Mouse (Mus musculus) right cerebral cortex, postnatal 25 days (tissue): ENCODE results near the gene Apoa1.

Source experiments
- DNase-seq: peaks from one replicate; pipeline ENCODE4 v3.0.0; 2022

The Apoa1 gene

GRCm38 (mm10) chr9:46216744-46217470 is 11.5 kb upstream of the Apoa1 start:
- no peak for DNase-seq

GRCm38 (mm10) chr9:46218176-46218575 is 10.2 kb upstream of the Apoa1 start:
- no peak for DNase-seq

GRCm38 (mm10) chr9:46223090-46223489 is 5.3 kb upstream of the Apoa1 start:
- no peak for DNase-seq

- DNase-seq: no peak
Measured at GRCm38 (mm10) chr9:46224101-46224500, 4.3 kb upstream of the Apoa1 start.

- no peak for DNase-seq
Measured at GRCm38 (mm10) chr9:46224945-46225660, 3.3 kb upstream of the Apoa1 start.

GRCm38 (mm10) chr9:46227064-46227614 is 1.2 kb upstream of the Apoa1 start:
- DNase-seq: no peak

- DNase-seq: peak; percentile 88
Measured at GRCm38 (mm10) chr9:46229573-46230449, 1.4 kb downstream of the Apoa1 start.

- DNase-seq: no peak
Measured at GRCm38 (mm10) chr9:46230450-46230975, 2.1 kb downstream of the Apoa1 start.

GRCm38 (mm10) chr9:46235196-46235595 is 6.8 kb downstream of the Apoa1 start:
- DNase-seq: no peak

- DNase-seq: no peak
Measured at GRCm38 (mm10) chr9:46235596-46235648, 7.0 kb downstream of the Apoa1 start, which contains the start of gene Apoc3. Gene Apoc3, minus strand, starts transcription at chr9:46235636.

GRCm38 (mm10) chr9:46235649-46236048 is 7.3 kb downstream of the Apoa1 start:
- no peak for DNase-seq

GRCm38 (mm10) chr9:46238850-46239249 is 10.5 kb downstream of the Apoa1 start:
- no peak for DNase-seq

GRCm38 (mm10) chr9:46240526-46241153 is 12.3 kb downstream of the Apoa1 start, which contains the start of gene Apoa4:
Gene Apoa4, plus strand, starts transcription at chr9:46240696.
- no peak for DNase-seq

GRCm38 (mm10) chr9:46241818-46242217 is 13.4 kb downstream of the Apoa1 start:
- DNase-seq: no peak

- DNase-seq: no peak
Measured at GRCm38 (mm10) chr9:46243122-46243521, 14.7 kb downstream of the Apoa1 start.

GRCm38 (mm10) chr9:46243584-46243983 is 15.2 kb downstream of the Apoa1 start:
- no peak for DNase-seq

- peak; percentile 33 for DNase-seq
Measured at GRCm38 (mm10) chr9:46246752-46247324, 18.5 kb downstream of the Apoa1 start.

- DNase-seq: no peak
Measured at GRCm38 (mm10) chr9:46256177-46256576, 27.8 kb downstream of the Apoa1 start.

GRCm38 (mm10) chr9:46256658-46257385 is 28.4 kb downstream of the Apoa1 start:
- no peak for DNase-seq

- DNase-seq: no peak
Measured at GRCm38 (mm10) chr9:46257546-46257945, 29.2 kb downstream of the Apoa1 start.

- no peak for DNase-seq
Measured at GRCm38 (mm10) chr9:46259111-46259510, 30.7 kb downstream of the Apoa1 start.

- no peak for DNase-seq
Measured at GRCm38 (mm10) chr9:46261131-46261530, 32.8 kb downstream of the Apoa1 start.
